Mouse (Mus musculus) frontal cortex, postnatal 10 days (tissue): ENCODE data around the gene Sun2.
A peak's percentile ranks its signal among the peaks of the same experiment; 100 is the strongest.

ENCODE experiments used
- DNase-seq, 2 experiments: peaks; one replicate each; pipeline ENCODE4 v3.0.0; 2022; ENCODE audit warnings: low spot score in 2 of 2, mixed read lengths in 1 of 2

Gene Sun2

DNA sequence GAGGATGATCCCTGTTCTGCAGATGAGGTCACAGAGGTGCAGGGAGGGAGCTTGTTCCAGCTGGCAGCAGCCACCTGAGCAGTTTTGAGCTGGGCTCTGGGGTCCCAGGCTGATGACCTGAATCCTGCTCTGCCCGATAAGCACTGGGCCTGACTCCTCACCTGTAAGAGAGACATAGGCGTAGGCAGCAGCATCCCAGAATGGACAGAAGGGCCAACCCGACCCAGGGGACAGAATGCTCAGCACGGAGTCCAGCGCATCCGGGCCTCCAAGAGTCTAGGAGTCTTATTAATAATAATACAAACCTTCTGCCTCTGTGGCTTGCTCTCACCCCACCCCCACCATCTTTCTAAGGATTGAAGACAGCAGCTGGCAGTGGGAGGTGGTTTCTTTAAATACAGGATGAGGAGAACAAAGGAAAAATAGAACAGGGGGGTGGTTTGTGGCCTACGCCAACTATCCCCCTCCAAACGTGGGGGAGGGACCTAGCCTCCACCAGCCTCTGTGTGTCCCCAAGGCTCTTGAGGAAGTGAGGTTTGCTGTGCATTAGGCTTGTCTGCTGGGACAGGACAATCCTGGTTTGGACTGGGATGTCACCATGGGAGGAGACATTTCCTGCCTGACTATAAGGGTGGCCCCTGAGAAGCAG, 13.8 kb upstream of the Sun2 start:
- no peak for DNase-seq

DNA sequence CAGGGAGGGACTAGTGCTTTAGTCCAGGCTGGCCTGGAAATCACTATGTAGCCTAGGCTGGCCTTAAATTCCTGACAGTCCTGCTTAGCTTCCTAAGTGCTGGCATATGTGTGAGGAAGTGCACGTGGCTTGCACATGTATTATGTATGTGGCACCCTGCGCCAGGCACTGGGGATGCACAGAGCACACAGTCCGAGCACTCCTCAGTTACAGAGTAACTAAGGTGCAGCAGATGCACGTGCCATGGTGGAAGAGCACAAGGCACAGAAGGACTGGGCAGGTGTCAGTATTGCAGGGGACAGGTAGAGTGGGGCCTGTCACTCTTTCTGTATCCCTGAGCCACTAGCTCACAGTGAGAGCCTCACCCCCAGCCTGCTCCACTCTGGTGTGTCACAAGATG, 12.8 kb upstream of the Sun2 start:
- no peak for DNase-seq

- no peak for DNase-seq
These were observed 11.5 kb upstream of the Sun2 start for GRCm38 (mm10) chr15:79753873-79754272.

GRCm38 (mm10) chr15:79753420-79753752, 11.1 kb upstream of the Sun2 start:
- DNase-seq = no peak

DNA sequence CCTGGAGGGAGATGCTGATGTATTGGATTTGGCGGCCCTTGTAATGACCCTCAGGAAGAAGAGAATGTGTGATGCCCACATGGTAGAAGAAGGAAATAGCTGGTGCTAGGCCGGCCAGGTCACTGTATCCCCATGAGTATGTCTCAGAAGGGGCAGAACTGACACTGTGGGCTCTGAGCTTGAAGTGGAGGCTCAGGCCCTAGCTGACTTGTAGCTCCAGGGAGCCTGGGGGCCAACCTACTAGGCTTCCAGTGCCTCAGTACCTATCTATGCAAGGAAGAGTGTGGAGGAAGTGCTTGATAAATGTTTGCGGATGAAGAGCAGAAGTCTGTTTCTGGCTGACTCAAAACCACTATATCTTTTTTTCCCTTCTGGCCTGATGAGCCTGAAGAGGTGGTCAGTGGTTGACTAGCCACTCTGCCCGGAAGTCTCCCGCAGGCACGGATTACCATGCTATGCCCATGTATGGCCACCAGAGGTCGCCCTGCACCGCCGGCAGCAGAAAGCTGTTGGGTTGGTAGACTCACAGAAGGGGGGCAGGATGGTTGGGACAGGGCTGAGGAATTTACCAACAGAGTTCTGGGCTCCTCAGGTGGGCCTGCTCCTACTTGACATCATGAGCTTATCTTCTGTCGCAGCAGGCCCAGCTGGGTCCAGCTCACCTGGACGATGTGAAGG, 10.5 kb upstream of the Sun2 start:
- DNase-seq = peak in 1 of 2 experiments; percentile 81

- no peak for DNase-seq
These were observed 9.4 kb upstream of the Sun2 start for GRCm38 (mm10) chr15:79751772-79752171.

DNA sequence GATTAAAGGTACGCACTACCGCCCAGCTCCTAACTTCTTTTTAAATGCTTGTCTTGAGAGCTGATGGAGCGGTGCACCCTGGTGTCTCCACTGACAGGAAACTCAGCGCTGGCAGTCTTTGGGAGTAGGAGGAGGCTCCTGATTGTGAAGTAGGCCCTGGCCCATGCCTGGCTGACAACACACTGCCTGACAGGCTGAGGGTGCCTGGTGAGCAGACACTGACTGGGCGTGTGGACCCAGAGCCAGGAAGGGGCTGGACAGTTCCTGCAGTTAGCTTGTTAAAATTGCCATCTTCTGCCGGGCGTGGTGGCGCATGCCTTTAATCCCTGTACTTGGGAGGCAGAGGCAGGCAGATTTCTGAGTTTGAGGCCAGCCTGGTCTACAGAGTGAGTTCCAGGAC, 7.9 kb upstream of the Sun2 start:
- no peak for DNase-seq

DNA sequence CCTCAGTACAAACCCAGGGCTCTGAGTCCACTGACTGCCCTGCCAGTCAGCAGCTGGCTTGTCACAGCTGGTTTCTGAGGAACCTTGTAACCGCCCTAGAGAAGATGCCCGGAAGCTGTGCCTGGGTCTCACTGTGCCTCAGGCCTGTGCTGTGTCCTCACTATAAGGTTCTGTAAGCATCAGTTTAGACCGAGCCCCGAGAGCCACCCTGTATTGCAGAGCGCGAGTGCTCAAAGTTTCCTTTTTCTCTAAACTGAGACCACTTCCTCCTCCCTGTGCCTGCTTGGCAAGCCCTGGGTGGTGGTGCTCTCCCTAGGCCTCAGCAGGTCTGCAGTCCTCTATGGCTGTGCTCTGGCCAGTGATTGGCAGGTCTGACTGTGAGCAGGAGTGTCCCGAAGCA, 6.8 kb upstream of the Sun2 start:
- no peak for DNase-seq

GRCm38 (mm10) chr15:79747998-79748397, 5.7 kb upstream of the Sun2 start:
- DNase-seq = no peak

- no peak for DNase-seq
These were observed 3.5 kb upstream of the Sun2 start for GRCm38 (mm10) chr15:79745883-79746282.

- no peak for DNase-seq
These were observed 3.0 kb upstream of the Sun2 start for GRCm38 (mm10) chr15:79745312-79745711.

- DNase-seq = no peak
These were observed 2.4 kb upstream of the Sun2 start for GRCm38 (mm10) chr15:79744742-79745141.

- no peak for DNase-seq
These were observed 1.7 kb upstream of the Sun2 start for GRCm38 (mm10) chr15:79744001-79744400.

DNA sequence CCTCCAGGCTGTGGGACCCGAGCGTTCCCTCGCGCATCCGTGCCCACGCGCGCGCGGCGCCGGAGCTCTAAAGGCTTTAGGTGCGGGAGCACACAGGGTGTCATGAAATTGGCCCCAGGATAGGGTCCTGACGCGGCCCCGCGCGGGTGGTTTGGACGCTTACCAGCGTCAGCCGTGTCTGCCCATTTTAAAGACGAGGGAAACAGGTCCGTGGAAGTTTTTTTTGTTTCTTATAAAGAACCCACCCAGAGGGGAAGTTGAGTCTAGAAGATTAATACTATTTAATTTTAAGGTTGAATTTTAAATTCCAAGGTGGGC, 329 bp upstream of the Sun2 start:
- DNase-seq = no peak

GRCm38 (mm10) chr15:79741173-79741858, 1.0 kb downstream of the Sun2 start:
- DNase-seq = no peak

DNA sequence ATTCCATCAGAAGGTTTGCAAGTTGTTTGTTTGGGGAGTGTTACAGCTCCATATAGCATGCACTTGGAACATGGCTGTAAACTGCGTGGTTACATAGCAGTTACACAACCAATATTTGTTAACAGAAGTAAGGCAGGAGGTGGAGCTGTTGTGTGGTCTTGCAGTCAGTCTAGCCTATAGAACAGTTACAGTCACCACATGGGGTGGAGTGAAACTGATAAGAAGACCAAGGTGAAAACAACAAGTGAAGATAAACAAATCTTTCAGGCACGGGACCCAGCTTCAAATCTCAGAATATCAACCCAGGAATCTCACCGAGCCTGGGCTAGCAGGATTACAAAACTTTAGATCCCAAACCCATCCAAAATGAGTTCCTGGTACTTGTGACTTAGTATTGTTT, 1.6 kb downstream of the Sun2 start:
- DNase-seq = no peak

- no peak for DNase-seq
These were observed 8.0 kb downstream of the Sun2 start for GRCm38 (mm10) chr15:79734311-79734710.

- no peak for DNase-seq
These were observed 8.7 kb downstream of the Sun2 start for GRCm38 (mm10) chr15:79733640-79734039.

DNA sequence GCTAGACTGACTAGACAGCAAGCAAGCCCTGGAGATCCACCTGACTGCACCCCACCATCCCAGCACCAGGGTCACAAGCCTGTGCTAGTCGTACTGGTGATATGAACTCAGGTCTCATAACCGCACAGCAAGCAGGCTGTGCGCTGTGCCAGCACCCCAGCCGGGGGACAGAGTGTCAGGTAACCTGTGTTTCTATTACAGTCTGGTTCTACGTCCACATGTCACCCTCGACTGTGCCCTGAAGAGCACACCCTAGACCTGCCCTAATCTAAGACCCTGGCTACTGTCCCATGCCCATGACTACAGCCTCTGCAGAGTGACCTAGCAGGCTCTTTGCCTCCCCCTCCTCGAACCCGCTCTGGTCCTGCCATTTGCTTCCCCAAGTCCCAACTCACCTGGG, 9.1 kb downstream of the Sun2 start:
- no peak for DNase-seq

DNA sequence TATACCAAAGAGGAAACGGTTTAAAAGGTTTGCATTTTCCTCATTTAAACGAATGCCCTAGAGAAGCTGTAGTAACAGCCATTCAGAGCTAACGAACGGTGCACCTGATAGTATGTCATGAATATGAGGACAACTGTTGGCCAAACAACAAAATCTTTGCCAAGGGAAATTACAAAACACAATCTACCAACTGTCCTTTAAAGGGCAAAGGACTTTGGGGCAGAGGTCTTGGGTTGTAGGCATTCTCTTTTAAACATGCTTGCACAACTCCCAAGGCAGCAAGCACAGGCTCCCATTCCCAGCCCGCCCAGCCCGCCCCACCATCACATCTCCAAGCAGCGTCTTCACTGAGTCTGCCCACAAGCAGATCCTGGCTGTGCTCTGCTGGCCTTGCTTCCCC, 10.8 kb downstream of the Sun2 start:
- DNase-seq = no peak

GRCm38 (mm10) chr15:79728731-79729388, 13.5 kb downstream of the Sun2 start:
- no peak for DNase-seq

DNA sequence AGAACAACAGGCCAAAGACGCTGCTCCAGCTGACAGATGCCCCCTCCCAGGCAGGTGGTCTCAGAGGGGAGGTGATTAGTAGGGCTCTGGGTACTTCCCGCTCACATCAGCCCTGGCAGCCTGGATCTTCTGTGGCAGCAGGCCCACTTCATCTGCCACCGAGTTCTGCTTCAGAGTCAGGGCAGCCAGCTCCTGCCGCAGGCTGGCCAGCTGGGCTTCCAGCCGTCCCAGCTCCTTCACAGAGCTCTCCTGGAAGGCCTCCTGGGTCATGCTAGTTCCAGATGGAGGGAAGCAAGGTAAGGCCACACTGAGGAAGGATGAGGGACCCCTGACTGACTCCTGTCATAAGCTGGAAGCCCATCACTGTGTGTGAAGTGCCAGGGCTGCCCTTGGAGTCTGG, 14.0 kb downstream of the Sun2 start:
- DNase-seq = no peak

GRCm38 (mm10) chr15:79727840-79728239, 14.5 kb downstream of the Sun2 start:
- no peak for DNase-seq
